Mouse (Mus musculus) left cerebral cortex, adult 18-20 months (tissue): ENCODE results near the gene 6820408C15Rik. TPM values are rescaled to one million over a fixed set of nuclear protein-coding genes. Genes with fewer than 3 reads are reported as not detected.
"Not testable (repeated sequence)": the region's sequence is repeated elsewhere in the genome, so short reads cannot be mapped to it uniquely, and the experiment has no call there.

Experiments
- DNase-seq, 2 experiments: peaks; one replicate each; pipeline ENCODE4 v3.0.0; 2021 to 2022; ENCODE audit warnings: low spot score in 2 of 2, mixed read lengths in 1 of 2
- total RNA-seq, 2 experiments: library from RNA; stranded (reverse); gene quantifications; 2 replicates each; pipeline ENCODE4 v1.2.3; 2021

Gene 6820408C15Rik
- total RNA-seq, 2 experiments from 2014 or later: 1.6 to 2.1 TPM

DNA sequence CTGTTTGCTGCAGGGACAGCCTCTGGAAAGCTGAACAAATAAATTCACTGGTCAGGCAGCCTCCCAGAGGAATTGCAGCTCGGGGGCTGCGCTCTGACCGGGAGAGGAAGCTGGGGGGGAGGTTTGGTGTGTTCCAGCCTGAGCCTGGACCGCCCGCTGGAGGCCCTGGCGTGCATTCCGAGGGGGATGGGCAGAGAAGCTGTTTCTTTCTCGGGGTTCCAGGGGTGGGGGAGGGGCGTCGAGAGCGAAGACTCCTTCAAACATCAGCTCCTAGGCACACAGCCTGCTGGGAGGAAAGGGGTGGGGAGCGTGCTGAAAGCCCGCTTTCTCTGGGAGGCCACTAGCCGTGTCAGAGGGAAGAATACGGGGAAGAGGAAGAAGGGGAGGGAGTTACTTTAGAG, 4.4 kb upstream of the 6820408C15Rik start:
- DNase-seq: peak; percentile 56 to 68

DNA sequence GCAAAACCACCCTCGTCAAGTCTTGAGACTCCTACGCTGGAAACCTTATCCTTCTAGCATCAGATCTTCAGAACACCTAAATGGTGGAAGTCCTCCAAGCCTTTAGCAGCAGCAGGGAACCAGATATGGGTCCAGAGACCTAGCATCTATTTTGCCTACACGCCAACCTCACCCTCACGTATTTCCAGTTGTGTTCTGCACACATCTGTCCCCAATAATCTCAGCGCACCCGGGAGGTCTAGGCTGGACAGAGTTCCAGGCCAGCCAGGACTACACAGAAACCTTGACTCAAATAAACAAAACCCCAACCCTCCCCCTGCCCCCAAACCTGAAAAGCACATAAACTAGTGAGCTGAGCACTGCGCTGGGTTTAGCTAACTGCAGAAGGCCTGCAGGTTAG, 3.9 kb upstream of the 6820408C15Rik start:
- no peak for DNase-seq

DNA sequence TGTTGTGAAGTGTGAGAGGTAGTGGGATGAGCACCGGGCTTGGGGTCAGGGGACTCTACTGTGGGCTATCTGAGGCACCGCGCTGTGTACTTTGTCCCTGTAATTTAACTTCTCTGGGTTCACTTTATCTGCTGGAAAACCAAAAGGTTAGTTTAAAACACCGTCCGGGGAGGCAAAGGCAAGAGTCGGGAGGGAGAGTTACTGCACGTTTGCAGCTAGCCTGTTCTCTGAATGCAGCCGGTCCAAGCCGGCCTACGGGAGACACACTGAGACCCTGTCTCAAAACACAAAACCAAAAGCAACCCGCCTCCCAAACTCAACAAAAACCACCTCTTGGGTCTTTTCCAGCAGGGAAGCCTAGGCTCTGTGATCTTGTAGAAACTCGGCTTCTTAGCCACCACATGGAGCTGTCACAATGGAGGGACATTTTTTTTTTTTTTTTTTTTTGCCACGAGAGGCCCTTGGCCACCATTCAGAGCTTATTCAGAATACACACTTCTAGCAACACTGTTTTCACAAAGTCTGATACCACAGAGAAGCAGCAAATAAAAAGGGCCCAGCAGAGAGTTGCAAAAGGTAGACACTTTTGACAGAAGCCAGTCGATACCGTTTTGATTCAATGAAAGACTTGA, 2.7 kb upstream of the 6820408C15Rik start:
- no peak for DNase-seq

DNA sequence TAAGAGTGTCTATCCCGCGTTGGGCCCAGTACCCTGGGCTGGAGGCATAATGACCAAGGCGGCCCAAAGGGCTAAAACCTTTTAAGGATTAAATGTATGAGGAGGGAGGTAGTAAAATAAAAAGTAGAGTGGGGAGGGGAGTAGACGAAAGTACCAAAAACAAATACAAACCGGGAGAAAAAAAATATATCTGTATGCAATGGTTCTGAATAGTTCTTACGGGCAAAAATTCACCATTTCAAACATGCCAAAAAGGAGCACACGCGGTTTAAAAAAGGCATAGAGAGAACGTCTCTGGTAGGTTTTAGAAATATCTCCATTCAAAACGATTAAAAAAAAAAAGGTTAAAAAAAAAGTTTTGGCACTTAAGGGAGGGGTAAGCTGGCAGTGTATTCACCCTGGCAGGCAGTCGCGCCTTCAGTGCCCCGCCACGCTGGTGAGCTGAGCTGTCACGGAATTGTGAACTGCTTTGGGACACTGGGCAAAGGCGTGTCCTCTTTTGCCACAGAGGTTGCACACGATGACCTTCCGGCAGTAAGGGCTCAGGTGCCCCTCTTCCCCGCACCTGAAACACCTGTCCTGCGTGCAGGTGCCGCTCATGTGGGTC, 2.1 kb upstream of the 6820408C15Rik start:
- no peak for DNase-seq

DNA sequence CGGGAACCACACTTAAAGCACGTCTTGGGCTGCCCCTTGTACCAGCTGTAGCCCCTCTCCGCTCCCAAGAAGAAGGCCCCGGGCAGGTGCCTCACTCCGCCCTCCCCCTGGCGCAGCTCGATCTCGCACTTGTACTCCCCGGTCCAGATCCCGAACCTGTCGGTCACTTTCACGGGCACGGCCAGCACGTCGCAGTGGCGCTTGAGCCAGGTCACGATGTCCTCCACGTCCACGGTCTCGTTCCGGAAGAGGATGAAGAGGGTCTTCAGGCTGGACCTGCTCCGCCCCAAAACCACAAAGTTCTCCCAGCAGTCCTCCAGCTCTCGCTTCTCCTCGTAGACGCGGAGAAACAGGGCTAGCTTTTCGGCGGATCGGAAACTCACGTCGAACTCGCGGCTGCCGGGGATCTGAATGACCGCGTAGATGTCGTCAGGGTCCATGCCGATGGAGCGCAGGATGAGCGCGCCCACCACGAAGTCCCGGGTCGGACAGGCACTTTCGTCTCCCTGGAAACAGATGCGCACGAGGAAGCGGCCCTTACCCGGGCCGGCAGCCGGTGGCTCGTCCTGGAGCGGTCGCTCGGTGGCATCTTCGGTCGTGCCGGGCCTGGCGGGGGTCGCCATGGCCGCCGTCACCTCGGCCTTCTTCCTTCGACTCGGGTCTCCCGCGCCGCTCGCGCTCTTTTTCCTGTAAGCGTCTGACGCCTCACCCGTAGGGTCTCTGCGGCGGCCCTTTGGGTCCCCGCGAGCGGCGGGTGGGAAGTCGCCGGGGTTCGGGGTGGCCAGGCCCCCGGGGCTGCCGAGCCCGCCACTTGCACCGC, 1.4 kb upstream of the 6820408C15Rik start:
- DNase-seq: peak; percentile 11 to 32

DNA sequence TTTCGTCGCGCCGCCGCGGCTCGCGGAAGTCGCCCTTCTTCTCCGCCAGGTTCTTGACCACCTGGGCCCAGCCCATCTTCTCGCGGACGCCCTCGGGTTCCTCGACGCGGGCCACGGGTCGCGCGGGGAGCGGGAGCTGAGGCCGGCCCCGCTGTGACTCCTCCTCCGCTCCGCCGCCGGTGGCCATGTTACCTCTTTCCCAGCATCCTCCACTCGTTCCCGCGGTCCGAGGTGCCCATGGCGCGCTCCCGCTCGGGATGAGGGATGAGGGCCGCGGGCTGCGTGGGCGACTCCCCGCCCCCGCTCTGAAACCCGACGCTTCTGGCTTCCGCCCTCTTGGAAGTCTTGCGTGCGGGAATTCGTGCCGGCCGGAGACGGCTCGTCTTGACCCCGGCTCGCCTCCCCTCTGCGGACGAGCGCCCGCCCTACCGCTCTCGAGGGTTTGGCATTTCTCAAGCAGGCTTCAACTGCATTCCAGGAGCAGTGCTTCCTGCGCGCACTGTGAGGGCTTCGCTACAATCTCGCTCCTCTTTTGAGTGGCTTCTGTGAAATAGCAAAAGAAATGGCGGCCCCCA, 709 bp upstream of the 6820408C15Rik start, which contains the start of gene Zcchc3:
Zcchc3 (minus strand) TSS at position 437 of the 575 bp plus-strand sequence.
- peak; percentile 80 to 86 for DNase-seq

DNA sequence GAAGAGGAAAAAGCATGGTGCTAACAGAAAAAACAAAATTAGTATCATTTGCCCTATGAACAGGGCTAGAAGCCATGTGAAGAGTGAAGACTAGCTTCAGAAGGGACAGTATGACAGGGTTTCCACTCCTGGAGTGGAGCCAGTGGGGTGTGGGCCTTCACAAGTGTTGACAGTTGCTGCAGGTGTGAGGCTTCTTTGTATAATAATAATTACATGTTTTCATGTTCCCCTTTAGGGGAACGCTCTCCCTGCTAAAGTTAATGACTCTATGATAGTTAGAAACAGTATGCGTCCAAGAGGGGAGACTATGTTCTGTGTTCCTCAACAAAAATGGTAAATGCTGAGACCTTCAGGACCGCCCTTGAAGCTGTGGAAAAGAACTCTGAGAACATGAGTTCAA, 399 bp downstream of the 6820408C15Rik start:
- no peak for DNase-seq

DNA sequence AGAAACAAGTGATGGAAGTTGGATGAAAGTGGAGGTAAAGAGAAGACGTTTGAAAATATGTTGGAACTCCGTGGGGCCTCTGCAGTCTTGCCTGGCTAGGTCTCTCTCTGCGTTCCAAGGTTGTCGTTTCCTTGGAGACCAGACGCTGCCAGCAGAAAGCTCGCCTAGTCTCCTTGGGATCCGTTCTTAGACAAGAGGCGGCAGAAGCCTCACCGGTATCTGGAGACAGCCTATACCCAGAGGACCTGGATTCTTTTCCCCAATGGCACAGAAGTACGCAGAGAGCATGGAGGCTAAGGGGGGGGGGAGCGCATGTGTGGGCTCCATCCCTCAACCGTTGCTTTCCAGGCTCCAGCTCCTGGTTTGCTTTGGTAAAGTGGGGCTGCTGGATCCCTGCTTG, 12.1 kb downstream of the 6820408C15Rik start:
- DNase-seq: peak; percentile 36 to 48

DNA sequence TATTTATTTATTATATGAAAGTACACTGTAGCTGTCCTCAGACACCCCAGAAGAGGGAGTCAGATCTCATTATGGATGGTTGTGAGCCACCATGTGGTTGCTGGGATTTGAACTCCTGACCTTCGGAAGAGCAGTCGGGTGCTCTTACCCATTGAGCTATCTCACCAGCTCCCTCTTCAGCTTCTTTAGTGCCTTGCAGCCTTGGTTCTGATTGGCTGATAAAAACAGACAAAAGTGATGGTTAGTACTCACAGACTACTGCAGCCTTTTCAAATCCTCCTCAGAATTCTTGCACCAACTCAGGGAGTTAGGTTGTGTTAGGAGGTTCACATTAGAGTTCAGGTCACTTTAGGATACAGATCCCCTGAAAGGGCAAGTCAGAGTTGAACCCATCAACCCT, 13.1 kb downstream of the 6820408C15Rik start:
- not testable (repeated sequence) for DNase-seq

DNA sequence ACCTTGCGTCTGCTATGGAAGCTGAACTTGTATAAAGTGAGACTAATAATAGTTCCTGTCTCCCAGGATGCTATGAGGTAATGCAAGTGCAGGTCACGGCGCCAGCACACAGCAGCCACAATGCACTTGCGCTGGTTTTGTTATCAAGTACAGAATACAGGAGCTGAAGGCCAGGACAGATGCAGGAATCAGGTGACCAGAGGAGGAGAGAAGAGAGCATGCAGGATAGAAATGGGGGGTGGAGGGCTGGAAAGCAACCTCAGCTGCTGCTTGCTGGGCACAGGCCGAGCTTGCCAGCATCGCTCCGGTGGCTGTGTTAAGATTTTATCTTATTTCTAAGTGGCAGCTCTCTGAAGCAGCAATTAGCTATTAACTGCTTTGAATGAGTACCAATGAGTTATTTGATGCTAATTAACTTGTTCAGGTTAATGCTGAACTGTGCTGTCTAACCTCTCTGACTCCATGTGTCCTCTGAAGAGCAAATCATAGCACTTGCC, 21.1 kb downstream of the 6820408C15Rik start:
- no peak for DNase-seq

DNA sequence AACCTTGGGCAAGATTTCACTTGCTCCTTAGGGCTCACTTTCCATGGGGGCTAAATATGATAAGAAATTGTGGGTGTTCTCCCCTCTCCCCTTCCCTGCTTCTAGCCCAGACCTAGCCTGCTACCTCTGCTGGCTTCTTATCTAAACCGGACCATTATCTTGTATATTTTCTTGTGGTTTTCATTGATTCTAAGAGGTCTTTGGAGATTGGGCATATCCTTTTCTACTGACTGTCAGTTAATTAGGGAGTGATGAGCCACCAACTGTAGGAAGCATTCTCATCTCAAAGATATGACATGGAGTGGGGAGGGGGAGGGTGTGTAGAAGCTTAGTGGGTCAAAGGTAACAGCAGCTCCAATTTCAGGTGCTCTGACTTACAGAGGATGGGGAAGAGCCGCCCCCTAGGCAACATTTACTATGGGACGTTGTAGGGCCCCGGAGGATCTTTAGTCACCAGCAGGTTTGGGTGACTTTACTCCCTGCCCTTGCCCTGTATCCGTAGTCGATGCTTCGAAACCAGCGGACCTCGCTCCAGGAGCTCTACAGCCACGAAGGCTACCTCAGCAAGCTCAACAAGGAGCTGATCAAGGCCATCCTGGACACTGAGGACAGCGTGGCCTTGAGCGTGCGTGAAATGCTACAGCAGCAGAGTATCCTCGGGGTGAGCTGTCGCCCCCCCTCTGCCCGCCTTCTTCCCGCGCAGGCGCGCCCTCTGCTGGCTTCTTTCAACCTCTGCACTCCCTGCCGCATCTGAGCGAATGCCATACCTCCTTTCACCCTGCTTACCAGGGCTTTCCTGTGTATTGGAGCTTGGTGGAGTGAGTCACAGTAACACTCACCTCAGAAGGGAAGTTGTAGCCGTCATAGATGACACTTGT, 21.8 kb downstream of the 6820408C15Rik start:
- peak; percentile 86 to 89 for DNase-seq

DNA sequence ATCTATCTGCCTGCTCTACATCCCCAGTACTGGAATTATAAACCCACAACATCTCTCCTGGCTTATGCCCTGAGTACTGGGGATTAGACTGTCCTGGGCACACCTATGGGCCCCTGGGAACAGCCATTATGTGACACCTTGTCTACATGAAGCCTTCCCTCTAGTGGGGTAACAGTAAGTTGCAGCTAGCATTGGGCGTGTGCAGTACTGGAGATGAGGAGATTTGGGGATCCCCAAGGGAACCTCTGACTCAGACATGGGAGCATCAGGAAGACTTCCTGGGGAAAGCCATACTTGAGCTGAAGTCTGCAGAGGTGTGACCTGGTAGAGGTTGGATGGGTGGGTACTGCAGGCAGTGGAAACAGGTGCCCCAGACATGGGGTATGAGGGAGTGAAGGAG, 23.6 kb downstream of the 6820408C15Rik start:
- DNase-seq: no peak

DNA sequence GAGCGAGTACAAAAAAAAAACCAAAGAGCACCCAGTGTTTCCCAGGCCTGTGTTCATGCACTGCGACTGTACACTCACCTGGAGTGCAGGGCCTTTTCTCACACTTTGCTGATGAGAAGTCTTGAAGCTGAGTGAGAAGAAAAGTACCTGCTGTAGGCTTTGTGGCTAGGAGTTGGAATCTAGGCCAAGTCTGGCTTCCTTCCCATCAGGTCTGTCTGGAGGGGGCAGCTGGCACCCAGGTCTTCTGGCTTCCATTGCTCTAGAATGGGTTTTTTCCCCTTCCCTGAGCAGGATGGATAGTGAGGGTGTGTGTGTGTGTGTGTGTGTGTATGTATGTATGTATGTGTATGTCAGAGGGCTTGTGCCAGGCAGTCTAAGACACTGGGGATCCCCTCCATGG, 24.4 kb downstream of the 6820408C15Rik start:
- no peak for DNase-seq

DNA sequence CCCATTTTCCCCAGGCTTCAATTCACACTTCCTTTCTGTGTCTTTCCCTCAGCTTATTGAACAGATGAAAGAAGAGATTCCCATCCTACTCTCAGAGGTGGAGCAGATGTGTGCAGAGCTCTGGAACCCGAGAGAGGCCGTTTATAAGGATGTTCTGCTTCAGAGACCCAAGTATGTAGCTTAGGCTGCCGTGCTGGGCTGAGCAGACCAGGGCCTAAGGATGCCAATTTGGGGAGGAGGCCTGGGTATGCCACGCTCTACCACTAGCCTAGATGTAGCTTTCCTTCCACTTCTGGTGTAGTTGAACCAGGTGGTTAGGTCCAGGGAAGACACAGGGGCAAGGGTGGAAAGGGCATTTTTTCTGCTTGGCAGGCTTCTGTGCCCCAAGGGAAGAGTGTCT, 26.9 kb downstream of the 6820408C15Rik start:
- DNase-seq: no peak

DNA sequence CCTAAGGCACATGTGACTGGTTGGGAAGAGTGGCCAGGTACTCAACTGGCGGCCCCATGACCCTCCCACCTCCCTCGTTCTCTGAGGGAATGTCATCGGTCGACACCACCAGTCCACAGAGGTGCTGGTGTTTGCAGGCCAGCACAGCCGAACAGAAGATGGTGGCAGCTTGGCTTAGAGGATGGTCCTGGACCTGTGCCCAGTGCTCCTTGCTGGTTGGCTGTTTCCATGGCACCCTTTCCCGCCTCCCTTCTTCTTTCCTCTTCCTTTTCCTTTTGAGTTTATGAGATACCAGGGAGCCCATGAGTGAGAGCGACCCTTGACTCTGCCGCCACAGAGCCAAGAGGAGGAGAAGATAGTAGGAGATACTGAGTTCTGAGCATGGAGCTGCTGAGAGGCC, 27.9 kb downstream of the 6820408C15Rik start:
- no peak for DNase-seq

DNA sequence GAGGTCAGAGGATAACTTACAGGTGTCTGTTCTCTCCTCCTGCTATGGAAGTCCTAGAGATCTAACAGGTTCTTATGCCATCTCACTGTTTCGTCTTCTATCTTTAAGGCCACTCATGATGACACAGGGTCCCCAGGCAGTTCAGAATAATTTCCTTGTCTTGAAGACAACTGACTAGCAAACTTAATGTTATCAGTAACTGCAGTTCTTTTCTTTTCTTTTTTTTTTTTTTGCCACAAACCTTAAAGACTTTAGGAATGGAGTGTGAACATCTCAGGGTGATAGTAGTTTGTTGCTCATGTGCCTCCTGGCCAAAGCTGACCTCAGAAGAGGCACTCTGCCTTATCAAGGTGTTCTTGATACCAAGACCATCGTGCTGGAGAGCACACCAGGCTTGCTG, 31.3 kb downstream of the 6820408C15Rik start:
- DNase-seq: no peak

DNA sequence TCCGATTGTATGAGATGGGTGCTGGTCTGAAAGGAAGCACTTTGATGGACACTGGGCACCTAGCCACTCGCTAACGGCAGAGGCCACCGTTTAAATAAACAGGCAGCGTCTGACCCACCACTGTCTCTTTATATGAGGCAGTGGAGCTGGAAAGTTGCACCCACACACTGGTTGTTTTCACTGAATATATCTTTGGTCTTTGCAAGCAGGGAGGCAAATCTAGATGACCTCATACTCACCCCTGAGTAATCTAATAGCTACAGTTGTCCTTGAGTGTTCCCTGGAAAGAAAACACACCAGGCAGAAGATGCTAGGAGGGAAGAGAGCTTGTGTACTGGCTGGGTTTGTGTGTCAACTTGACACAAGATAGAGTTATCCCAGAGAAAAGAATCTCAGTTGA, 32.1 kb downstream of the 6820408C15Rik start:
- DNase-seq: no peak

DNA sequence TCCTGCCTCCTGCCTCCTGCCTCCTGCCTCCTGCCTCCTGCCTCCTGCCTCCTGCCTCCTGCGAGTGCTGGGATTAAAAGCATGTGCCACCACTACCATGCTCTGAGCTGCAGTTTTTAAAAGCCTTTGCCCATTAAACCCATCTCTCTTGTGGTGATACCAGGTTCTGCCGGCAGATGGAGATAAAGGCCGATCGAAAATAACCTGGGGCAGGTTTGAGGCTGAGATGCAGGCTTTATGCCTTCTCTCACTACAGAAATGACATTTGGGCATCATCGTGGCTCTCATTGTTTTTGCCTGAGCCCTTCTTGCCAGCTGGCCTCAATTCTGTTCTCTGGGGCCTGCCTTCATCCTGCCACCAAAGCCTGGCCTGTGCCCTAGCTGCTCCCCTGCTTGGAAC, 34.9 kb downstream of the 6820408C15Rik start:
- peak; percentile 69 to 70 for DNase-seq

DNA sequence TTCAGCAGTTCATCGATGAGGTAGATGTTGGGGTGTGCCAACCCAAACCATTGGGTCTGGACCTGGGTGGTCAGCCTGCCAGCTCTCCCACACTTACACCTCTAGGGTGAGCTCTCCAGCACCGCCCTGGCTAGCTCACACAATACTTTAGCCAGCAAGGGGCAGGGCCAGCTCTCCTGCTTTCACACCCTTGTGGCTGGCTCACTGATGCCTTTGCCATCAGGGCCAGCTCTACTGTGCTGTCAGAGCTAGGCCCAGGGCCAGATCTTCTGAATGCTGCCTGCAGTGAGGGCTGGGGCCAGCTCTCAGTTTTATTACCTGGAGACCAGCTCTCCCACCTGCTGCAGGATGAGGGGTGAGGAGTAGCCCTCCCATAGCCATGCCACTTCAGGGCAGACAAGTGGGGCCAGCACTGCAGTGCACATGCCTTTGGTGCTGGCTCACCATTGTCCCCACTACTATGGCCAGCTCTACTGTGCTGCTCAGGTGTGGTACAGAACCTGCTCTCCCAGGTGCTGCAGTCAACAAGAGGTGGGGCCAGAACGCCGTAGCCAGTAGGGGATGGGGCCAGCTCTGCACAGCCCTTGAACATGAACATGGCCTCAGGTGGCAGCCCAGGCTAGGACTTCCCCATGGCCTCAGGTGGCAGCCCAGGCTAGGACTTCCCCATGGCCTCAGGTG, 36.9 kb downstream of the 6820408C15Rik start:
- no peak for DNase-seq

DNA sequence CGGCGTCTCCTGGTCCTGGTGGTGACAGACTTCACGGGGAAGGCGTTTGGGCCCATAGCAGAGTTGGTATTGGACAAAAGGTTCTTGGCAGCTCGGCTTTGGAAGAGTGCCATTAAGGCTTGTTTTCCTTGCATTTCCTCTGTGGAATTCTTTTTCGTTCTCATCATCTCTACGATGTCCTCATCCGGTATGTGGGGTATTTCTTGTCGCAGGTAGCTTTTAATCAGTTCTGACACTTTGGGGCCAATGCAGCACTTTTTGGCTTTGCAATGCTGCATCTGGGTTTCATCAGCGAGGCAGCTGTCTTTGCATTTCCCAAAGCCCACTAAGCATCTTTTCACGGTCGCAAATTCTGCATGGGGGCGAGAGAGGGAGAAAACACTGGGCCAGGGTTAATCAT, 43.9 kb downstream of the 6820408C15Rik start:
- DNase-seq: no peak
